Mouse (Mus musculus) liver (tissue): ENCODE measurements around the gene Orm2.

Source experiments
- DNase-seq: peaks from one replicate; pipeline ENCODE4 v3.0.0-alpha.2; 2020; ENCODE audit warnings: mixed read lengths

Orm2 gene

GRCm38 (mm10) chr4:63382676-63383369 is 20.6 kb downstream of the Orm2 start:
- peak; percentile 36 for DNase-seq

GRCm38 (mm10) chr4:63383474-63383873 is 21.2 kb downstream of the Orm2 start:
- DNase-seq, result peak; percentile 50

- peak; percentile 51 for DNase-seq
These were observed 22.0 kb downstream of the Orm2 start for GRCm38 (mm10) chr4:63384262-63384661.

GRCm38 (mm10) chr4:63385253-63385652 is 23.0 kb downstream of the Orm2 start:
- no peak for DNase-seq

- DNase-seq, result no peak
These were observed 23.5 kb downstream of the Orm2 start for GRCm38 (mm10) chr4:63385784-63386183.

GRCm38 (mm10) chr4:63388029-63388428 is 25.8 kb downstream of the Orm2 start:
- DNase-seq, result no peak

GRCm38 (mm10) chr4:63389121-63389886 is 27.1 kb downstream of the Orm2 start:
- DNase-seq, result peak; percentile 36

GRCm38 (mm10) chr4:63389887-63390528 is 27.8 kb downstream of the Orm2 start:
- no peak for DNase-seq

GRCm38 (mm10) chr4:63391322-63391721 is 29.1 kb downstream of the Orm2 start:
- no peak for DNase-seq

GRCm38 (mm10) chr4:63397981-63398537 is 35.8 kb downstream of the Orm2 start:
- DNase-seq, result no peak

GRCm38 (mm10) chr4:63398854-63399609 is 36.8 kb downstream of the Orm2 start:
- peak; percentile 53 for DNase-seq

- no peak for DNase-seq
These were observed 37.5 kb downstream of the Orm2 start for GRCm38 (mm10) chr4:63399691-63400270.

- DNase-seq, result no peak
These were observed 38.5 kb downstream of the Orm2 start for GRCm38 (mm10) chr4:63400541-63401306.

- no peak for DNase-seq
These were observed 39.4 kb downstream of the Orm2 start for GRCm38 (mm10) chr4:63401620-63402019.

- no peak for DNase-seq
These were observed 39.8 kb downstream of the Orm2 start for GRCm38 (mm10) chr4:63402056-63402455.

- no peak for DNase-seq
These were observed 40.3 kb downstream of the Orm2 start for GRCm38 (mm10) chr4:63402558-63402957.

GRCm38 (mm10) chr4:63403040-63403959 is 41.1 kb downstream of the Orm2 start, which contains the start of gene Akna:
Gene Akna (minus strand): TSS chr4:63403354.
- peak; percentile 74 for DNase-seq

GRCm38 (mm10) chr4:63404205-63404604 is 42.0 kb downstream of the Orm2 start:
- DNase-seq, result no peak

GRCm38 (mm10) chr4:63405051-63405450 is 42.8 kb downstream of the Orm2 start:
- DNase-seq, result no peak

GRCm38 (mm10) chr4:63405683-63406082 is 43.4 kb downstream of the Orm2 start:
- DNase-seq, result no peak
